Mouse (Mus musculus) cerebellum, adult 9-10 months (tissue): ENCODE data around the gene Adra1b.

ENCODE experiments used
- DNase-seq: peaks from one replicate; pipeline ENCODE4 v3.0.0; 2022

Adra1b gene

DNA sequence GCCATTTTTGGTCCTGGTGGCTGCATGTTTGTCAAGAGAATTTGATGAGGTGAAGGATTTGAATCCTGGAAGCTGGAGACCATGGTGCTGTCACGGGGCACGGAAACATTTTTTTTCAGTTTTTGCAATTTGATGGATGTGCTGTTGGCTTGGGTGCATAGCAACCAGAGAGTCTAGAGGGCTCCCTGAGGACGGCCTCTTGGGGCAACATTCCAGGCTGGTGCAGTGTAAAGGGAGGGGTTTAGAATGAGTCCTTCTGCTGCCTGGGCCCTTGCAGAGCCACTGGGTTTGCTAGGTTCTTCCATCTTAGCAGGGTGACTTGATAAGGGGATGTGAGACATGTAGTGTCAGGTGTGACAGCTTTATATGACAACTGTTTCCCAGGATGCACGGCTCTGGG is 8.5 kb downstream of the Adra1b start:
- DNase-seq, result no peak

DNA sequence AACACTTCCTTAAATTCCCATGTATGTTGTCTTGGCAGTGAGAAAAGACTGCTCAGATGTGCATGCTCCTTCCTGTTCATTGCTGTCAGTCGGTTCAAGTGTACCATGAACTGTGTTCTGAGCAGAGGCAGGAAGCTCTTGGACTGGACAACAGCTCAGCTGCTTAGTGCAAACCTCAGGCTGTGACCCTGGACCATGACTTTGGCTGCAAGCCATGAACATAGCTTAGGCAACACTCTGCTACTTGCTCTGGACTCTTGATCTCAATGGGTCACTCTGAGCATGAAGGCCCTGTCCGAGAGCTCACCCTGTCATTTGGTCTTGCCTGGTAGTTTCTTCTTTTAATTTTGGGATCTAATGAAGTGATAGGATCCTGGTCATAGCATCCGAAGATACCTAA is 9.6 kb downstream of the Adra1b start:
- no peak for DNase-seq

DNA sequence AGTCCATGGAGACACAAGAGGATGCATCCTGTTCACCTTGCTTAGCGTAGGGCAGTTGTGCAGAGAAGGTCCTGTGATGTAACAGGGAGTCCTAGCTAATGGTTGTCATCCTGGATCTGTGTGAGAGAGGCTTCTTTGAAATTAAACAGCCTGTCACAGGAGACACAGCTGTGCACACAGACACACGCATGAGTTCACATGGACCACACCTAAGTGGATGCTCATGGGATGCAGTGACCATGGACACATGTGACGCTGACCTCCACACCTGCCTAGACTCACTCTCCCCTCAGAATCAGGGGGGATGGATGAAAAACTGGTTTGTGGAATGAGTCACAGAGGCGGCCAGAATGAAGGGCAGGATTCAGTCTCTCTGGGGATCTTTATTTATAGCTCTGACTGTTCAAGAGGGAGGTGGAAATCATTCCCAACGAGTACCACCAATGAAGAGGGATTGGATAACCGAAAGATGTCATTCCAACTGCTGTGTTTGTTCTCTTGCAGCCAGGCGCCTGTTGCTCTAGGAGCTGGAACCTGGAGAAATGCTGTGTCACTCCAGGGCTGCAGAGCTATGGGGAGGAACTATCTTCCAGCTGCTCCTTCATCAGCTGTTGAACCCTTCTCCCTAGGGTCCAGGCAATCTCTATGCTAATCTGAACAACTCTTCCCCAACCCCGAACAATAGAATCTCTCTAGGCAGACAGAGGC is 11.6 kb downstream of the Adra1b start:
- no peak for DNase-seq

DNA sequence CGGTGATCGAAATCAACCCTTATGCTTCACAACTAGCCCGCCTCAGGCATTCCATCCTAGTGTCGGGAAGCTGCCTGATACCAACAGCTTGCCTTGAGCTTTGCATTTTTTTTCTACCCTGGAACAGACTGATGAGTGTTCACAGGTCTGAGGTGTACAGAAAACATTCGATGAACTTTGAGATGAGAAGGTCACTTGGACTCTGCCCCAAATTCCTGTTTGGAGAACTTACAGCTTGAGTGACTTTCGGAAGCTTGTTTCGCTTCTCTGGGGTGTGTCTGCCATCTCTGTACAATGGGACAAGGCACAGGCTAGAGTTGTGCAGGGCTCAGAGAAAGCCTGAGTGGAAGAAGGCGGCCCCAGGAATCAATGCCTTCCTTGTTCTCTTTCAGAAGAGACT is 12.3 kb downstream of the Adra1b start:
- no peak for DNase-seq

DNA sequence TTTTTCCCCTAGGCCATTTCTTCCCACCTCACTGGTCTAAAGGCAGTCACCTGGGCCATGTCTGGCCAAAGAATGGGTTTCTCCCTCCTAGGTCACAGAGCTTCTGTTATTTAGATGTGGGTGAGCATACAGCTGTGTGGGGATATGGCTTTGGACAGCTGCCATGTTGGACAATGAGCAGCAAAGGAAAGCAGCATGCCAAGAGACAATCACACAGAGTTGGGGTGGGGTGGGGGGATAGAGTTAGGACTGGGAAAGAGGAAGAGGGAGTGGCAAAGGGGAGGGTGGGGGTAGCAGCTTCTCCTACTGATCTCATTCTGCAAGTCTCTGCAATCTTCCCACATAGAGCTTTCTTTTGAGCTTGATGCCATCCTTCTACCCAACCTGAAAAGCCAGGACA is 13.4 kb downstream of the Adra1b start:
- DNase-seq, result no peak

DNA sequence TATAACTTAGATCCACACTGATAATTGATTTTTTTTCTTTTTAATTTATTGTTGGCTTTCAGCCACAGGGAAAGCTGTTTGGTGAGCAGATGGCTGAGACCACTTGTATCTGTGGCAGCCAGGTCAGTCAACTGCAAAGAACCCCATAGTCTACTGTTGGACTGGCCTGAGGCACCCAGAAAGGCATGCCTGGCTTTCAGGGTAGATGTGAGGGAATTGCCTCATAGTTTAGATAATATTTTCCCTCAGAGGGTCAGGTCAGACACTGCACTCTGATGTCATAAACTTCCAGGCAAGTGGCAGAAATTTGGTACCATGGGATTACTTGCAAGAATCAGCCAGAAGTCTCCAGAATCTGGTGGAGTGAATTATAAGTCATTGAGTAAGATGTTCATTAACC is 16.5 kb downstream of the Adra1b start:
- no peak for DNase-seq

DNA sequence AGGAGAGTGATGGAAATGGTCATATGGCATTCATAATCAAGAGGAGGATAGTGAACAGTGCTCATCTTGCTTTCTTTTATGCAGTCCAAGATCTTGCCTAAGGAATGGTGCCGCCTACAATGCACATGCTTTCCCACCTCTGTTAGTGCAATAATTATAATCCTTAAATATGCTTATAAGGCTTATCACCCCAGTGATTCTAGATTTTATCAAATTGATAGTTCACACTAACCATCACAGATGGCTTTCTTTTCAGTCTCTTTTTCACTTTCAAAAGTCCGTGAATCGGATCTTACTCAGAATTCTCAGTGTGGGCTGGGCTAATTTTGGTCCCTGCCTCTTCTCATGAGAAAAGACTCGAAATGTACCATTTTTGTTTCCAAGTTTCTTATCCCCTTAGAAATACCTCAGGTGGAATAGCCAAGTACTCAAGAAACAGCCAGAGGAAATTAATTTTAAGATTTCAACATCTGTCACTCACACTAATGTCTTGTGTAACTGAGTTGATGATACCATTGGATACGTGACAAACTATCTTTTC is 17.3 kb downstream of the Adra1b start:
- no peak for DNase-seq

DNA sequence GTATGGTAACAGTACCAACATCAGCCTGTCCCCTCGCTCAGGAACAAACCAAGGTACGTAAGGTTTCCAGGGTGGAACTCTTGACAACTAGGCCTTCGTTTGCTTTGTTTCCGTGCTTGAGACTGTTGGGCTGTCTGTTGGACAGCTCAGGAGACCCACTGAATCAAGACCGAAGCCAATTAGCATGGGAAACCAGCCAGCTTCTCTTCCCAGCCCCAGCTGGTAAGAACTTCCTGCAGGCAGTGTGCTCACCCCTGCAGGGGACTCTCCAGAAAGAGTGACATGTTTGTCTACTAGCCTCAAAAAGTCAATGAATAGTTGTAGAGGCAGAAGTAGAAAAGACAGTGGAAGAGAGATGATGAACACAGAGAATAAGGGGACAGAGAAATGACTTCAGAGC is 23.8 kb downstream of the Adra1b start:
- DNase-seq, result no peak

DNA sequence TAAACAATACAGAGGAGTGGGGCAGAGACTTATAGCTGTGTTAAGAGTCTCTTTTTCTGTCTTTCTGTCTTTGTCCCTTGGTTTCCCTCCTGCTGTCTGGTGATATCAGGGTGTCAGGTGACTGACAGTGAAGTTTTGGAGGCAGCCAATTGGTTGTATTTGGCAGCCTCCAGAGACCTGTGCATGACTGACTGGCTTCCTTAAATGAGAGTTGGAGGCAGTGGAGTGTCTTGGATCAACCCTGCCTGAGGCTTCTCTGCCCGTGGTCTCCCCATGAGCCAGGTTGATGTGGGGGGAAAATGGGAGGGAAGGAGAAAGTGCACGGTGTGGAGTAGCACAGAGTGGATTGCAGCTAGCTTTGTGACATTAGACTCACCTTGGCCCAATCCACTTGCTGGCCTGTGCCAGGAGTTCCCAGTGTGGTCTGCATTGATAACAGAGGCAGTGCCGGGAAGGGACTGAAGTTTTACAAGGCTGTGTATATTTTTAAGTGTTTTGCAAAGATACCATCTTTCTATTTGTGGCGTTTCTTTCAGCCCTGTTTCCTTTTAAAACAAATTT is 33.2 kb downstream of the Adra1b start:
- DNase-seq, result no peak

DNA sequence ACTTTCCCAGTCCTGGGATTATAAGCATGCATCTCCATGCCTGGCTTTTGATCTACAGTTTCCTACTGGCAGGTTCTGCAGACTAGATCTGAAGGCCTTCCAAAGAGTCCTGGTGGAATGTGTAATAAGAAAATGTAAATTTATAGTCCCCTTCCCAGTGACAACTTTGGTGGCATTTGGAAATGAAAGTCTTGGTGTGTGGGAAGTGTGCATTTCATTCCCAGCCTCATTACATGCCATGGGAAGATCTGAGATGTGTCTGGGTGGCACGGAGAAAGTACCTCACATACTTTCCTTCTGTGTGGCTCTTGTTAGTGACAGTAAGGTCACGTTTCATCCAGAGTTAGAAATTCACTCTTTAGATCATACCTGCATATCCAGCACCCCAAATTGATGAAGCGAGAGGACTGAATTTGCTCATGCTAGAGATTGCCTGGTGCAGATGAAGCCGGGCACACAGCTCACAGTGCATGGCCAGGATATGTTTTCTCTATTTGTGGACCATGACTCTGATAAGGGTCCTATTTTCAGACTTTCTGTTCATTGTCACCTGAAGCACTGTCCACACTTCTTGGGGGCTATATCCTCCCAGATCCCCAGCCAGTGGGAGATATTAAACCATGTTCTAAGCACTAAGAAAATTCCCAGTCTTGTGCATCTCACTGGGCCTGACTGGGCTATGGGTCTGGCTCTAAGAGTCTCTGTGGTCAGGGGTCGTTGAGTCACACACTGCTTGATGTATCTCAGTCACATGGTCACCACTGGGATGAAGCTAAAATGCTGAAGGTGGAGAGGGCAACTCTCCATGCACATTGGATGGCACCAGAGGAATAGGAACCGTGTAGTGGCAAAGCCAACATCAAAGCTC is 35.5 kb downstream of the Adra1b start:
- no peak for DNase-seq

DNA sequence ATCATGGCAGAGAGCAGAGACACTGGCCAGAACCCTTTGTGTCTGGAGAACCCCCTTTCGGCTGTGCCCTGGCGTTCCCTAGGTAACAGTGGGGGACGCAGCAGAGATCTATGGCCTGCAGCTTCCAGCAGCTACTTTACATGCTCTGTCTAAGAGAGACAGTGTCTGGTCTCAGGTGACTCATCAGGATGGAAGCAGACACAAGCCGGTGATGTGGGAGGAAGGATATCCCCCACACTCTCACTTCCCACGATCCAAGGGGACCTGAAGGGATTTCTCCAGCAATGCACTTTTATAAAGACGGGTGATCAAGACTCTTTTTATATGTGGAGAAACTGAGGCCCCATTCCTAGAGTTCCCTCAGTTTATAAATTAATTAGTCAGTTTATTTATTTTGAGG is 48.0 kb downstream of the Adra1b start:
- no peak for DNase-seq

DNA sequence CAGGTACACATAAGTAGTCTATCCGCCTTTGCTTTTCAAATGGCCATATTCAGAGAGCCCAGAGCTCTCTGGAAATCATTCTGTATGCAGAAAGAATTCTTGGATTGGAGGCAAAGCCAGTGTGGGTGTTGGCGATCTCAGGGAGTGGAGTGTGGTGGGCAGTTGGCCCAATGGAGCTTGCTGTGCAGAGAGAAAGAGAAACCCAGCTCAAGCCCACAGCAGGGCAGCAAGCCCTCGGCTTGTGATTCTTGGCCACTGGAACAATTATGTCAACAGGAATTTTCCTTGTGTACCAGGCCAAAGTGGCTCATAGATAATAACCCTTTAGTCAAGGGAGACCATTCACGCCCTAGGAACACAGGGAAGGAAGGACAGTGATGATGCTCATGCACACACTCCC is 53.0 kb downstream of the Adra1b start:
- no peak for DNase-seq

DNA sequence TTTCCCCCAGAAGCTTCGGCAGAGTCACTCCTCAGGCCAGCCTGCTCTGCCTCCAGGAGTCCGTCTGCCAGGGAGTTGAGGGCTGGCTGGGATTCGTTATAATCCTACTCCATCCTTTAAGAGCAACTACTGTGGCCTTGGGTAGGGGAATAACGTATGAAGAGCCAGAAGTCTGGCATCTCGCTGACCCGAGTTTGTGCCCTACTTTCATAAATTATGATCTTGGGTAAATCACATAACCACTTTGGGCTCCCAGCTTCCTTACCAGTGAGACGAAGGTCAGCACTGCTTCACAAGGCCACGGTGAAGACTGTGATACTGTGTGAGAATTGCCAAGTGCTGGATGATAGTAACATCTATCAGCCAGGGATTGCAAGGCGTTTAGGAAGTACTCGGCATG is 59.4 kb downstream of the Adra1b start:
- no peak for DNase-seq

DNA sequence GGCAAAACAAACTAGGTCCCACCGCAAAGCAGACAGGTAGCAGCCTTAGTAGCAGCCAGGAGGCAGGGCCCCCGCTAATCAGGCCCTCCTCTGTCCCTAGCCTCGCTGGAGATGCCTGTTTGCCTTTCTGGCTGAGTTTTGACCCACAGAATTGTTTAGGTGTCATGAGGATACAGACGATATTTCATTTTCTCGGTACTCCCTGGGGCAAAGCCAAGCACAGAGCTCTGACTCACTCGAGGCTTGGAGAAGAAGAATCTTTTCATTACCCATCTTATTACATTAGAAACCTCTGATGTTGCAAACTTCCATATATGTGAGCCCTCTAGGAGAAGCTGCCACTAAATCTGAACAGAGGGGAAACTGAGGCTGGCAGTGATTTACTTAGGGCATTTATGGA is 60.5 kb downstream of the Adra1b start:
- DNase-seq, result no peak

DNA sequence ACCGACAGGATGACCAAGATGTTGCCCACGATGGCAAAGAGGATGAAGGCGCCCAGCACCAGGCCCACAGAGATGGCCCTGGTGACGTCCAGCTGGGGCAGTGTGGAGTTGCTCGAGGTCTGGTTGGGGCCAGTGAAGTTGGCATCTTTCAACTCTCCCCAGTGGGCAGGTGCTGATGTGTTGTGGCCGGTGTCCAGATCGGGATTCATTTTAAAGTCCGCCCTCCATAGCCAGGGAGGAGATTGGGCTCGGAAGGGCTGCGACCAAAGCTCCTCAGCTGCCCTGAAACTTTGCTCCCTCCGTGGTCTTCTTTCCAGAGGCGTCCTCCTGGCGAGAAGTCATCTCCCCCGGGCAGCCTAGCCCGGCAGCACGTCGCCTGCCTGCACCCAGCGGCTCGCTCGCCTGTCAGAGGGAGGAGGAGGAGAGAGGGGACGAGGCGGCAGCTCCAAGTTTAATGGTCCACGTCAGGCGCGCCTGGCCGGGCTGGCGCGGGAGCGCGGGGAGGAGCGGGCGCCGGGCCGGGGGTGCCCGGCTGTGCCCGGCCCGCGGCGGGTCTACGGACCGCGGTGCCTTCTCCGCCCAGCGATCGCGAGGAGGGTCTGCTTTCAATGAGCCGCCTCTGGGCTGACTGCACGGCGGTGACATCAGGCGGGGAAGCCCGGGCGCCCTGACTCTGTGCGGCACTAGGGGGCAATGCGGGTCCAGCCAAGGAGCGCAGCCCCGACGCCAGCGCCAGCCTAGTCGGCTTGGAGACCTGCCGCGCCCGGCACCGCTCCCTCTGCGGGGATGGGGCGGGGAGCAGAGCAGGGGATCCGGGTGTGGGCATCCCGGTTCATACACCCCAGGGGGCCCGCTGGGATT is 64.9 kb downstream of the Adra1b start:
- peak; percentile 14 for DNase-seq

DNA sequence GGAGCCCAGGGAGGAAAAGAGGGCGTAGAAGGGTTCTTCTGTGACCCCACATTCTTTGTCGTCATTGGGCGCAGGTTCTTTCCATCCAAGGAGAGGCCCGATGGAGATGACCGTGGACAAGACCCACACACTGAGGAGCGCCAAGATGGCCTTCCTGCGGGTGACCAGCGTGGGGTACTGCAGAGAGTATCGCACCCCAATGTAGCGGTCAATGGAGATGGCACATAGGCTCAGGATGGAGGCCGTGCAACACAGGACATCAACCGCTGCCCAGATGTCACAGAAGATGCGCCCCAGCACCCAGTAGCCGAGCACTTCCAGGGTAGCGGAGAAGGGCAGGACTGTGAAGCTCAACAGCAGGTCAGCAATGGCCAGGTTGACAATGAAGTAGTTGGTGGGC is 65.6 kb downstream of the Adra1b start:
- no peak for DNase-seq

DNA sequence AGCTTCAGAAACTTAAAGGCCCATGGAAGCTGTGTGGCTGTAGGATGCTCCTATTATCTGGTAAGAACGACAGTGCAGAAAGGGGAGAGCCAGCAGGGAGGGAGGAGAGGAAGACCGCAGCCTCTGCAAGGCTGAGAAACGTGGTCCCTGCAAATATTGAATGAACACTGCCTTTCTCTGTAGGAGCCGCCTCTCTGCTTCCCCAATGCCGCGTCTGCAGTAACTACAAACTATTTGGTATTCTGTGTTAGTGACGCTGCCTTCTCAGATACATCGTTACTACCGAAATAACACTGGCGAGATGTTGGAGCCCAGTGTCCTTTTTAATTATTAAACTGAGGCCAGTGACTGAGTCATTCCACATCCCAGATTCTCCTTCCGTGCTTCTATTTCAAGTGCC is 66.5 kb downstream of the Adra1b start:
- no peak for DNase-seq

DNA sequence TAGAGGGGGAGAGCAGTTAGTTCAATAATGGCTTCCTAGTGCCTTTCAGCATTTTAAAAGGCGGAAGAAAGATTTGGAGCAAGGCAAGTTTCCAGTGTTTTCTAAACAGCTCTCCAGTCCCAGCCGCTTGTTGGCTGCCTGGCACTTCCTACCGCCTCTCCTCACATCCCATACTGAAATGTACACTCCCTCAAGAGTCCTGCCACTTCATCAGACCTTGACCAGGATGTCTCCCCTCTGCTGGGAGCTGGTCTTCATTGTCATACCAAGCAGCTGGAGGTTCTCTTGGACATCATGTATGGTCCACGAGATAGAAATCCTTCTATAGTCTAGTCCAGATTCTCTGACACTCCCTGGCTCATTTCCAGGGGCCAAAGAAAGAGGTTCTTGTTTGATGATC is 69.5 kb downstream of the Adra1b start:
- no peak for DNase-seq

DNA sequence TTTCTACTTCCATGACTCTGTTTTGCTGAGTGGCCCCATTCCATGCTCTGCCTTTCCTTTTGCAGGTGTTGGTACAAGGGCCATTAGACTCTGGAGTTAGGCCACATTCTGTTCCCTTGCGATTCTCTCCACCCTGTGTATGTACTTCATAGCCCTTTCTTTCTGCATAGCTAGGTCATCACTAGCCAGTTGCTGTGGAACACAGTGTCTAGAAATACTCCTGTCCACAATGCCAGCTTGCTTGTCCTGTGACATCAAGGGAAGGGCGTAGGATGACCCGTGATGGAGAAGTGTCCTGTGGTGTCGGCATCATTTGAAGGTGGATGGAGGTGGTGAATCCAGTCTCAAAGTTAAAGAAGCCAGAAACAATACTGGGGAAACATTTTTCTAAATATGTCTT is 74.2 kb downstream of the Adra1b start:
- no peak for DNase-seq

DNA sequence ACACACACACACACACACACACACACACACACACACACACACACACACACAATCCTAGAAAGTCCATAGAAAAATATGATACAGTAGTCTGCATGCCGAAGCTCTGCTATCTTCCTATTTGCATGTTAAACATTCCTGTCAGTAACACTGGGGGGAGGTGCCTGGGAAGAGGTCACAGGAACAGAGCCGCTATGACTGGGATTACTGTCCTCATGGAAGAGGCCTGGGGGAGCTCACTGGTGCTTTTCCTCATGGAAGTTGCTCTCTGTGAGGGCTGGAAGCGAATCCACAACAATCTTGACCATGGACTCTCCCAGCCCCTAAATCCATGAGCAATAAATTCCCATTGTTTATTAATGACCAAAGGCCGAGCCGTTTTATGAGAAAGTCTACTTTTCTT is 77.7 kb downstream of the Adra1b start:
- DNase-seq, result no peak

DNA sequence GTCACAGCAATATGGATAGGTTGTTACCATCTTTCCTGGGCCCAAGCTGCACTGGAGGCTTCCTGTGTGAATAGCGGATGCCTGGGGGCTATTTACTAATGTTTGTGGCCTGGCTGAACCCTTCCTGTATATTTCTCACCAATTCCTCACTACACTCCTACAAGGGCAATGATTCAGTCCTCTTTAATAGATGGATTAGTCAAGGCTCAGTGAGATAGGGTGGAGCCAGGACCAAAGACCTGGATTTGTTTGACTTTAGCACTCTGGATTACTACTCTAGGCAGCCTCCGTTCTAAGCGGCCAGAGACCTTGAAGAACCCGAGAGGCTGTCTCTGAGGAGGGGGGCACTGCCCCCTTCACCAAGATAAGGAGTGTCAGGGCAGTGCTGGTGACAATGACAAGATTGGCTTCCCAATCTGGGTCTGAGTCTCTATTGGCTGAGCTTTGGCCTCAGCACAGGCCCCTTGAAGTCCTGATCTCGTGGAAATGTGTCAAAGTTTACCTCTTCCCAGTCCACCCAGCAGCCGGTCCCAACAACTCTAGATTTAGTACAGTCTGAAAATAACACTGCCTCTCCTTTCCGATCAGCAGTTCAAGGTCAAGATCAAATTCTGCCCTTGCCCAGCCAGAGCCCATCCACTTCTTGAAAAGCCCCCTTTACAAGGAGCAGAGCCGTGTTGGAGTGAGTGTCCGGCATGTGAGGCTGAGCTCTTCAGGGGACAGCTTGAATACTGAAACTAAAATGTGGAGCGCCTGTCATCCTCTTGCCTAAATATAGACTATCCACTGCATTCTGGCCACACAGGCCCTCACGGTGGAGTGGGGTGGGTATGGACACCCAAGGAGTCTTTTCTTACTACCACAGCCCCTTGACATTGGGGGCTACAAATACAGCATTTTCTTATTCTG is 80.2 kb downstream of the Adra1b start:
- DNase-seq, result no peak

DNA sequence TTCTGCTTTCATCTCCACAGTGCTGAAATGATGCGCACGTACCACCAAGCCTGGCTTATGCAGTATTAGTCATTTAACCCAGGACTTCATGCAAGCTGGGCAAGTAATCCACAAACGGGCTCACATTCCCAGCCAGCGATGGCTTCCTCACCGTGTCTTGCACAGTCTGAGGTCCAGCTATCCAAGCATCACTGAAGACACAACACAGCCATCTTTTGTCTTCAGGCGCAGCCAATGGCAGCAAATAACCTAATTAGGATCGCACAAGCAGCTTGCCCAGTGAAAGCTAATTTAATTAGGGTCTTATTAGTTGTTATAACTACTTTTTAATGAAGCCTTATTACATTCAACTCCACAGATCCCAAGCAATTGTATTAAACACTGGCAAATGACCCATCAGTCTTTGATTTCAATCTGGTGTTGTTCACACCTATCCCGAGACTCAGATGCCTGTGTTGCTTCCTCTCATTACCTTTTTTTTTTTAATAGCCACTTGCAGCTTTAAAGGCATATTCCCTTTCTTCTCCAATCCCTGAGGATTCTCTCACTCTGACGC is 83.6 kb downstream of the Adra1b start:
- no peak for DNase-seq
